ENCODE assay signal across 29 mouse cellular contexts in the genomic region with DNA sequence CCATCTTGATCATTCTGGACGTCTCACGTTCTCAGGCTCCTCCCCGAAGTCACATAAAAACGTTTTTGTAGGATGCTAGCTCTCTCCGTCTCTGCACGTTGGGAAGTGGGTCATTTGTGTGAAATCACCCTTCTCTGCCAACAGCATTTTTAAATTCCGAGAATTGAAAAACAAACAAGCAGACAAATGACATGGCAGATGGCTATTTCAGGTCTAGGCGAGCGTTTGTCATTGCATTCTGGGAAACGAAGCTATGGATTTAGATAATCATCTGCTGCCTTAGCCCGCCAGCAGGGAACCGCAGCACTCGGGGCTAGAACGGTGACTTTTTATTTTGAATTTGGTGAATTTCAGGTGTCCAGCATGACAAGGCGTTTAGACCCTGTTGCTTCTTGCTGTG.
DNase-seq lines count a peak whose midpoint lies in the region; ATAC-seq lines count a peak whose summit lies in the region.
"Had no signal": no experiment of that assay in that cellular context is flagged by ENCODE, and none has a peak within 500 bp of the region (broad histone marks: within the 10 kb centered on the region; RNA-seq: fewer than 3 reads in every experiment).

No protein-coding gene starts in this region.

- no peaks in the 10 kb centered on the region for H3K9me3 ChIP-seq in embryonic facial prominence, embryonic 10.5 days
- H3K9me3 ChIP-seq: heart, embryonic 13.5 days; hindbrain, embryonic 10.5 days; hindbrain, embryonic 15.5 days; midbrain, embryonic 13.5 days; stomach, embryonic 15.5 days had no signal

- 91% methylated on average over 15 of the region's 15 CpGs for WGBS in embryonic facial prominence, embryonic 10.5 days

- no peak overlapping the region for H3K27ac ChIP-seq in embryonic facial prominence, embryonic 10.5 days (replicated peaks)
- H3K27ac ChIP-seq: heart, embryonic 13.5 days; hindbrain, embryonic 10.5 days; hindbrain, embryonic 15.5 days; liver, embryonic 14.5 days; macrophage; midbrain, embryonic 13.5 days; stomach, embryonic 15.5 days had no signal

- DNase-seq in cerebellum, adult 11 months, result no peak
- no peak for DNase-seq in frontal cortex, postnatal 25 days (ENCODE audit: low spot score in 2 of 2)
- DNase-seq in brain, adult 2 months (ENCODE audit: low read depth, low spot score), result peak; percentile 91
- peak; percentile 82 for DNase-seq in cerebellum, adult 9-10 months
- no peak for DNase-seq in embryonic facial prominence, embryonic 10.5 days (ENCODE audit: low spot score)
- no peak for DNase-seq in heart, adult 8-10 months (ENCODE audit: low spot score)
- DNase-seq: adrenal gland, adult 8-10 months; gastrocnemius, postnatal 36 days; heart, adult 18-20 months; heart, postnatal 10 days; kidney, adult 11 months; kidney, postnatal 25 days; liver; lung, adult 2 months; lung, postnatal 10 days; retina, postnatal 1 day; right cerebral cortex, postnatal 14 days had no signal

- peak; percentile 60; the same call in 1 of the 2 replicates for ATAC-seq in cerebellum, adult (ENCODE audit: insufficient number of reproducible peaks, low FRiP score, low TSS enrichment)
- ATAC-seq in frontal cortex, adult (ENCODE audit: low TSS enrichment), result peak; percentile 29; the same call in 1 of the 2 replicates
- ATAC-seq: forebrain, embryonic 14.5 days; inflammation-experienced regulatory T-cells, adult 6 months; midbrain, embryonic 13.5 days had no signal

- H3K36me3 ChIP-seq in embryonic facial prominence, embryonic 10.5 days (replicated peaks), result no peaks in the 10 kb centered on the region
- H3K36me3 ChIP-seq: heart, embryonic 13.5 days; hindbrain, embryonic 10.5 days; hindbrain, embryonic 15.5 days; midbrain, embryonic 13.5 days; stomach, embryonic 15.5 days had no signal

- no peak overlapping the region for H3K4me3 ChIP-seq in embryonic facial prominence, embryonic 10.5 days
- H3K4me3 ChIP-seq: heart, embryonic 13.5 days; hindbrain, embryonic 10.5 days; hindbrain, embryonic 15.5 days; midbrain, embryonic 13.5 days; stomach, embryonic 15.5 days had no signal

- H3K4me1 ChIP-seq in embryonic facial prominence, embryonic 10.5 days, result peaks cover 4% of the 10 kb centered on the region; the same call in 1 of the 2 replicates
- H3K4me1 ChIP-seq: heart, embryonic 13.5 days had no signal

- no peaks in the 10 kb centered on the region for H3K27me3 ChIP-seq in embryonic facial prominence, embryonic 10.5 days (replicated peaks; ENCODE audit: low read depth, poor library complexity, severe bottlenecking)
- H3K27me3 ChIP-seq: CH12.LX; heart, embryonic 13.5 days; hindbrain, embryonic 15.5 days; midbrain, embryonic 13.5 days; stomach, embryonic 15.5 days had no signal

Comparison
In these comparisons a context has a peak if more than half of its experiments do, and no peak if none do; other contexts are left out.
1. DNase-seq: peak in brain, adult 2 months (single experiment) and cerebellum, adult 9-10 months (single experiment); none in cerebellum, adult 11 months (single experiment), frontal cortex, postnatal 25 days (0 of 2), embryonic facial prominence, embryonic 10.5 days (single experiment) and heart, adult 8-10 months (single experiment).